Mouse (Mus musculus) liver, embryonic 14.5 days (tissue): Measurements from ENCODE around the gene Zbtb42.

Experiments used
- CTCF ChIP-seq: IDR thresholded peaks from 2 replicates; pipeline ENCODE4 v1.5.1; 2016; ENCODE audit warnings: antibody characterized with exemption, low read depth, control low read depth
- EP300 ChIP-seq: IDR thresholded peaks from 2 replicates; pipeline ENCODE4 v1.6.1; 2016; ENCODE audit warnings: antibody characterized with exemption, low read depth

DNA sequence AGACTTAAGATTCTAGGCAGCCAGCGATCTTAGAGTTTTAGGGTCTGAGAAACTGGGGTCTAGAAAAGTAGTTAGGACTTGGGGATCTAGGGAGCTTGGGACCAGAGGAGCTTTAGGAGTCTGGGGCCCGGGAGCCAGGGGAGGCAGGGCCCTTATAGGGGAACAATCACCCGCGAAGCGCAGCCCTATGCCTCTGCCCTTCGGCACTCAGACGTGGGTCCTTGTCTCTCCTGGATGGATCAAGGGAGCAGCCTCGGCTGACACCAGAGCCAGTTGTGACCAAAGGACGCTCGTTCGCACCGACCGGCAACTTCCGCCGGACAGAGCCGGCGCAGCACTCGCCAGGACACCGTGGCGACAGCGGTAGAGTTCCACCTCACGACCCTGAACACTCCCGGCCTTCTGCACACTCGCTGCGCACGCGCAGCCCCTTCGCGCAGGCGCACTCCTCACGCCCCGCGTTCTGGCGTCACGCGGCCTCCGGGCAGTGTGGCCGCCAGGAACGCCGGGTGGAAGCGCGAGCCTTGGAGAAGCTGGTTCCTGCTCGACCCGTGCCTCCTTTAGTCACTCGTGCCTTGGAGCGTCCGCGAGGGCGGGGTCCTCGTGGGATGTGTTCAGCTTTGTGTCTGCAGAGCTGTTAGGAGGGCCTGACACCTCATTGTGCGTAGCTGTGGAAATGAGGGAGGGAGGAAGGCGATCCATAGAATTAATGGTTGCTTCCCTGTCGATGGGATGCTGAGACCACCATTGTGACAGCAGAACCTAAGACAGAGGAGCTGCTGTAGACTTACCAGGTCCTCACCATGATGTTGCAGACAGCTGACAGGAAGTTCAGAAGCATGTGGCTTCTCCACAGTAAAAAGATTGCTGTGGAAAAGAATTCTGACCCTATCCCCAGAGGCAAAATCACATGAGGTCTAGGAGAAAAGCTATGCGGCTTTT lies 14.8 kb downstream of the Zbtb42 start:
- TF ChIP-seq CTCF (no peak), EP300 (no peak)
